Mouse (Mus musculus): ENCODE results near the gene Clec16a.

DNA sequence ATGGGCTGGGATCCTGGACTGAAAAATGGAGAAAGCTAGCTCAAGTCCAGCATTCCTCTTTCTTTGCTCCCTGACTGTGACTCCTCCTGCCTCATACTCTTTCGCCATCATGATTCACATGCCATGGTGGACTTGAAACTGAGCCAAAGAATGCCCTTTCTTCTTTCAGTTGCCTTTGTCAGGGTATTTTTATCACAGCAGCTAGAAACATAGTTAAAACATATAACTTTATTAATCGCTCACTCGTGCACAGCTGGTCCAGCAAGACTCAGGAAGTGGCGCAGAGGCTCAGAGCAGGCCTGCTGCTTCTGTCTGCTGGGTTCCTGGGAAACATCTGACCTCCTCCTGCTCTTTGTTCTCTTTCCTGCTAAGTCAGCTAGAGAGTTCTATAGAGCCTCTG lies 158.8 kb downstream of the Clec16a start:
- TF ChIP-seq CTCF (IDR thresholded peaks at IDR 0.05; ENCODE audit: low read depth): no peak
- no peak for TF ChIP-seq EP300 (IDR thresholded peaks at IDR 0.05; ENCODE audit: low read depth)
